Mouse (Mus musculus) stomach, embryonic 14.5 days (tissue): ENCODE results near the gene Irak4. TPM values are rescaled to one million over a fixed set of nuclear protein-coding genes. Genes with fewer than 3 reads are reported as not detected.
A peak's percentile ranks its signal among the peaks of the same experiment; 100 is the strongest.

Experiments
- ATAC-seq: fragments of 200-750 bp; cut with Nextera tagmentation; 2 replicates; pipeline ENCODE4 v1.8.0; 2017; ENCODE audit warnings: low read depth, moderate TSS enrichment; ENCODE audit not compliant: insufficient number of reproducible peaks, insufficient read depth, low FRiP score
- H3K27ac ChIP-seq: fragments of 300-500 bp; sonication (generic); 2 replicates; pipeline ENCODE4 v1.5.1; 2014; ENCODE audit warnings: mild to moderate bottlenecking, low read length, moderate library complexity, mixed read lengths
- H3K27me3 ChIP-seq: fragments of 300-500 bp; sonication (generic); 2 replicates; pipeline ENCODE4 v1.6.1; 2014; ENCODE audit warnings: low read length, control low read depth, mixed read lengths; ENCODE audit not compliant: control insufficient read depth, insufficient read depth
- H3K36me3 ChIP-seq: fragments of 300-500 bp; sonication (generic); 2 replicates; pipeline ENCODE4 v1.6.1; 2014; ENCODE audit warnings: mild to moderate bottlenecking, control low read depth, low read length, moderate library complexity, mixed read lengths; ENCODE audit not compliant: control insufficient read depth, insufficient read depth
- H3K4me1 ChIP-seq: fragments of 300-500 bp; sonication (generic); 2 replicates; pipeline ENCODE4 v1.6.1; 2014; ENCODE audit warnings: low read length, control low read depth, mixed read lengths; ENCODE audit not compliant: control insufficient read depth, insufficient read depth
- H3K4me2 ChIP-seq: fragments of 300-500 bp; sonication (generic); replicated peaks from 2 replicates; pipeline ENCODE4 v1.6.1; 2014; ENCODE audit warnings: low read depth, low read length, control low read depth
- H3K4me3 ChIP-seq: fragments of 300-500 bp; sonication (generic); 2 replicates; pipeline ENCODE4 v1.5.1; 2014; ENCODE audit warnings: low read depth, low read length, control low read depth
- H3K9ac ChIP-seq: fragments of 300-500 bp; sonication (generic); replicated peaks from 2 replicates; pipeline ENCODE4 v1.6.1; 2014; ENCODE audit warnings: low read depth, mild to moderate bottlenecking, control low read depth, low read length, moderate library complexity, mixed read lengths
- H3K9me3 ChIP-seq: fragments of 300-500 bp; sonication (generic); 2 replicates; pipeline ENCODE4 v1.6.1; 2016; ENCODE audit warnings: low read depth, low read length, control low read depth; ENCODE audit not compliant: control insufficient read depth
- WGBS: fragments of 180-500 bp; shearing (Covaris S2); extraction: QIAGEN DNeasy Blood & Tissue Kit; methylation state at CpG from one replicate; pipeline ENCODE4 v1.1.7; 2014; 5-methylcytosine and 5-hydroxymethylcytosine counted together
- polyA plus RNA-seq: library from polyadenylated mRNA; unstranded; fragments of >200 nt; fragmentation: Nextera tagmentation; extraction: Ambion mirVana; gene quantifications from 2 replicates; pipeline ENCODE4 v1.2.1, GENCODE M21; 2014

The Irak4 gene
- polyA plus RNA-seq, 1 experiment from 2014 or later: 7.0 TPM

- Histone ChIP-seq H3K27ac (no peak overlapping the region), H3K9me3 (no peaks in the 10 kb centered on the region), H3K4me1 (no peaks in the 10 kb centered on the region), H3K9ac (no peak overlapping the region), H3K4me2 (no peak overlapping the region), H3K27me3 (no peaks in the 10 kb centered on the region), H3K36me3 (no peaks in the 10 kb centered on the region), H3K4me3 (no peak overlapping the region)
- no peak for ATAC-seq
- 80% methylated on average over 28 of the region's 28 CpGs for WGBS
These were observed 20.2 kb upstream of the Irak4 start for GRCm38 (mm10) chr15:94523251-94523650.

GRCm38 (mm10) chr15:94524956-94525355 lies 18.5 kb upstream of the Irak4 start:
- H3K27ac ChIP-seq: no peak overlapping the region
- H3K4me2 ChIP-seq: no peak overlapping the region
- no peaks in the 10 kb centered on the region for H3K27me3 ChIP-seq
- H3K9ac ChIP-seq: no peak overlapping the region
- H3K9me3 ChIP-seq: no peaks in the 10 kb centered on the region
- H3K4me1 ChIP-seq: no peaks in the 10 kb centered on the region
- whole genome bisulfite sequencing: 84% methylated on average over 12 of the region's 12 CpGs
- no peak for ATAC-seq
- H3K4me3 ChIP-seq: no peak overlapping the region
- H3K36me3 ChIP-seq: no peaks in the 10 kb centered on the region; the same call in 1 of the 2 replicates

- H3K4me1 ChIP-seq: no peaks in the 10 kb centered on the region
- no peak for ATAC-seq
- no peaks in the 10 kb centered on the region; the same call in 1 of the 2 replicates for H3K36me3 ChIP-seq
- no peak overlapping the region for H3K27ac ChIP-seq
- H3K9ac ChIP-seq: no peak overlapping the region
- H3K9me3 ChIP-seq: no peaks in the 10 kb centered on the region
- H3K27me3 ChIP-seq: no peaks in the 10 kb centered on the region
- H3K4me2 ChIP-seq: no peak overlapping the region
- WGBS: 80% methylated on average over 3 of the region's 3 CpGs
- H3K4me3 ChIP-seq: no peak overlapping the region
These were observed 12.9 kb upstream of the Irak4 start for GRCm38 (mm10) chr15:94530519-94530918.

GRCm38 (mm10) chr15:94532306-94532705 lies 11.1 kb upstream of the Irak4 start:
- 69% methylated on average over 5 of the region's 5 CpGs for WGBS
- ATAC-seq: peak; percentile 59; the same call in 1 of the 2 replicates
- no peak overlapping the region for H3K9ac ChIP-seq
- H3K4me2 ChIP-seq: no peak overlapping the region
- H3K4me1 ChIP-seq: no peaks in the 10 kb centered on the region
- no peak overlapping the region for H3K4me3 ChIP-seq
- H3K27ac ChIP-seq: 0 out of 2 replicates have a peak overlapping the region, but pooled peaks have one; percentile 22
- no peaks in the 10 kb centered on the region for H3K9me3 ChIP-seq
- no peaks in the 10 kb centered on the region; the same call in 1 of the 2 replicates for H3K36me3 ChIP-seq
- no peaks in the 10 kb centered on the region for H3K27me3 ChIP-seq

GRCm38 (mm10) chr15:94532956-94533355 lies 10.5 kb upstream of the Irak4 start:
- H3K27me3 ChIP-seq: no peaks in the 10 kb centered on the region
- no peaks in the 10 kb centered on the region; the same call in 1 of the 2 replicates for H3K36me3 ChIP-seq
- no peak for ATAC-seq
- H3K27ac ChIP-seq: no peak overlapping the region
- H3K9me3 ChIP-seq: no peaks in the 10 kb centered on the region
- H3K4me2 ChIP-seq: no peak overlapping the region
- no peak overlapping the region for H3K4me3 ChIP-seq
- H3K9ac ChIP-seq: no peak overlapping the region
- 70% methylated on average over 6 of the region's 6 CpGs for WGBS
- no peaks in the 10 kb centered on the region for H3K4me1 ChIP-seq

- H3K36me3 ChIP-seq: no peaks in the 10 kb centered on the region
- no peak overlapping the region for H3K9ac ChIP-seq
- H3K4me1 ChIP-seq: no peaks in the 10 kb centered on the region
- no peaks in the 10 kb centered on the region for H3K27me3 ChIP-seq
- no peak for ATAC-seq
- no peak overlapping the region for H3K4me2 ChIP-seq
- no peaks in the 10 kb centered on the region for H3K9me3 ChIP-seq
- 76% methylated on average over 7 of the region's 7 CpGs for WGBS
- no peak overlapping the region for H3K27ac ChIP-seq
- no peak overlapping the region for H3K4me3 ChIP-seq
These were observed 7.9 kb upstream of the Irak4 start for GRCm38 (mm10) chr15:94535521-94535920.

- H3K9ac ChIP-seq: no peak overlapping the region
- H3K27ac ChIP-seq: no peak overlapping the region
- no peaks in the 10 kb centered on the region for H3K27me3 ChIP-seq
- no peaks in the 10 kb centered on the region for H3K9me3 ChIP-seq
- no peaks in the 10 kb centered on the region for H3K36me3 ChIP-seq
- ATAC-seq: no peak
- H3K4me2 ChIP-seq: no peak overlapping the region
- no peaks in the 10 kb centered on the region for H3K4me1 ChIP-seq
- no peak overlapping the region for H3K4me3 ChIP-seq
- WGBS: 91% methylated on average over 3 of the region's 3 CpGs
These were observed 4.1 kb upstream of the Irak4 start for GRCm38 (mm10) chr15:94539296-94539695.

- no peaks in the 10 kb centered on the region for H3K36me3 ChIP-seq
These were observed 655 bp upstream of the Irak4 start for GRCm38 (mm10) chr15:94542567-94543408.

More at GRCm38 (mm10) chr15:94542567-94543408, 655 bp upstream of the Irak4 start:
- WGBS: 9% methylated on average over 20 of the region's 22 CpGs
- H3K4me2 ChIP-seq: peak overlapping the region; percentile 83
- H3K27ac ChIP-seq: no peak overlapping the region; the same call in 1 of the 2 replicates
- H3K4me1 ChIP-seq: no peaks in the 10 kb centered on the region
- ATAC-seq: peak; percentile 83
- peak overlapping the region; percentile 65 for H3K9ac ChIP-seq
- peak overlapping the region; percentile 83 for H3K4me3 ChIP-seq
- no peaks in the 10 kb centered on the region for H3K27me3 ChIP-seq
- H3K9me3 ChIP-seq: no peaks in the 10 kb centered on the region
